Mouse (Mus musculus): ENCODE measurements around the gene Pfdn6.

DNA sequence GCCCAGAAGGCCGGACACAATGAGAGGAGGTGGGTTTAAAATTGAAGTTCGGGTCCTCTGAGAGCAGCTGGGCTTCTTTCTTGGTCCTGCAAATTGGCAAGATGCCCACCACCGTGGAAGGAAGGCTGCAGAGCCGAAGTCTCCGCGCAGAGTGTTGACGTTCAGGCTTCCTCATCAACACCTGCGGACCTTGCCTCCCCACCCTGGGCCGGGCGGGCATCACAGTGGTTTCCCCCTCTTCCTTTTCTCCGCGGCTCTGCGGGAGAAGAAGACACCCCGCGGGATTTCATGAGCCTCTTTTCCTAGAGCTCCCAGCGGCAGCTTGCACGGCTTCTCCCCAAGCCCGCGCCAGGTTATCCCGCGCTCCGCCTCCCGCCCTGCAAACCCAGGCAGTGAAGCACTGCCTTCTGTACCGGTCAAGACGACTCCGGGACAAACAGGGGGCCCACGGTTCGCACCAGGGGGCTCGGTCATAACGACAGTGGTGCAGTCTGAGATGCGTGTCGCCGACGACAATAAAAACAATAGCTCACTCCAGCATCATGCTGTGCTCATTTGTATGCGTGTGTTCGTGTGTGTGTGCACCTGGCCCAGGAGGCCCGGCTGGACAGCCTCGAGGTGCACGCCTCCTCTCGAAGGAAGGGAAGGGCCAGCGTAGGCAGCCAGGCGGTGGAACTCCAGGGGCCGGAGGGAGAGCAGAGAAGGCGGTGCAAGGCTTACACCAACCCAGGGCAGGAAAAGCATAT, 31.6 kb downstream of the Pfdn6 start:
- TF ChIP-seq POLR2A (IDR thresholded peaks at IDR 0.05; ENCODE audit: insufficient read depth, low read depth, low read length) = no peak
- no peak for TF ChIP-seq CTCF (IDR thresholded peaks at IDR 0.05; ENCODE audit: insufficient read depth, low read depth, low read length)
